Mouse (Mus musculus) CH12.LX (cell line): ENCODE results near the gene Ctdspl. TPM values are rescaled to one million over a fixed set of nuclear protein-coding genes. Genes with fewer than 3 reads are reported as not detected.

Experiments used
- DNase-seq: peaks from one replicate; pipeline ENCODE4 v3.0.0-alpha.2; 2013; ENCODE audit errors: extremely low read depth
- H3K27ac ChIP-seq: 2 replicates; pipeline ENCODE4 v1.5.1; 2012; ENCODE audit warnings: low read depth, mild to moderate bottlenecking, control low read depth, moderate library complexity; ENCODE audit not compliant: insufficient read depth
- H3K27me3 ChIP-seq: replicated peaks from 2 replicates; pipeline ENCODE3; 2012; ENCODE audit warnings: inconsistent platforms
- H3K36me3 ChIP-seq, 2 experiments: replicated peaks in 1 of 2; 2 replicates each; pipeline versions ENCODE3 to v1.6.1; 2012; ENCODE audit warnings: inconsistent platforms in 1 of 2, low read length in 1 of 2, mild to moderate bottlenecking in 1 of 2, mixed read lengths in 1 of 2, moderate library complexity in 1 of 2; ENCODE audit not compliant: control insufficient read depth in 1 of 2, insufficient read depth in 1 of 2
- H3K4me1 ChIP-seq, 2 experiments: 2 replicates each; pipeline ENCODE4 v1.6.1; 2012; ENCODE audit warnings: inconsistent platforms in 1 of 2, moderate library complexity in 1 of 2; ENCODE audit not compliant: insufficient read depth in 2 of 2, control insufficient read depth in 1 of 2
- H3K4me2 ChIP-seq: 2 replicates; pipeline ENCODE4 v1.6.1; 2012; ENCODE audit warnings: low read depth, mild to moderate bottlenecking, control low read depth; ENCODE audit not compliant: poor library complexity, insufficient read depth, severe bottlenecking
- H3K4me3 ChIP-seq, 3 experiments: fragments of 150-350 bp in 1 of 3; sonication (generic) in 1 of 3; replicated peaks in 1 of 3; 2 replicates each; pipeline versions ENCODE3 to v1.5.1; 2011 to 2012; ENCODE audit warnings: low read depth in 2 of 3, low read length in 2 of 3, mild to moderate bottlenecking in 2 of 3, moderate library complexity in 2 of 3, control low read depth in 1 of 3, improper control_type of control experiment in 1 of 3, inconsistent platforms in 1 of 3, mixed read lengths in 1 of 3; ENCODE audit not compliant: poor library complexity in 1 of 3
- H3K79me2 ChIP-seq: replicated peaks from 2 replicates; pipeline ENCODE4 v1.6.1; 2012; ENCODE audit warnings: mild to moderate bottlenecking, moderate library complexity; ENCODE audit not compliant: control insufficient read depth, poor library complexity, insufficient read depth, severe bottlenecking; ENCODE audit errors: extremely low read depth
- H3K9ac ChIP-seq: 2 replicates; pipeline ENCODE4 v1.6.1; 2012; ENCODE audit warnings: low read depth, mild to moderate bottlenecking, control low read depth, moderate library complexity; ENCODE audit not compliant: insufficient read depth
- H3K9me3 ChIP-seq: replicated peaks from 2 replicates; pipeline ENCODE3; 2012; ENCODE audit warnings: low read length, inconsistent platforms, mixed read lengths
- BHLHE40 ChIP-seq: IDR thresholded peaks from 2 replicates; pipeline ENCODE4 v1.6.1; 2011; ENCODE audit warnings: mild to moderate bottlenecking, low read depth, low read length, improper control_type of control experiment
- CHD2 ChIP-seq: IDR thresholded peaks from 2 replicates; pipeline ENCODE4 v1.6.1; 2011; ENCODE audit warnings: low read length, improper control_type of control experiment
- CTCF ChIP-seq, 2 experiments: IDR thresholded peaks in 1 of 2; conservative IDR thresholded peaks in 1 of 2; 2 replicates each; pipeline ENCODE4 v1.5.1; 2011 to 2012; ENCODE audit warnings: low read depth in 2 of 2, low read length in 2 of 2, improper control_type of control experiment in 1 of 2, inconsistent platforms in 1 of 2, mild to moderate bottlenecking in 1 of 2, moderate library complexity in 1 of 2
- GABPA ChIP-seq: IDR thresholded peaks from 2 replicates; pipeline ENCODE4 v1.6.1; 2012; ENCODE audit warnings: low read depth, low read length, improper control_type of control experiment, inconsistent platforms; ENCODE audit not compliant: insufficient replicate concordance
- IRF4 ChIP-seq: IDR thresholded peaks from 2 replicates; pipeline ENCODE4 v1.6.1; 2014; ENCODE audit warnings: low read depth, mild to moderate bottlenecking, inconsistent platforms, low read length, improper control_type of control experiment
- KAT2A ChIP-seq: IDR thresholded peaks from 2 replicates; pipeline ENCODE4 v1.6.1; 2012; ENCODE audit warnings: low read length, improper control_type of control experiment, inconsistent platforms; ENCODE audit not compliant: insufficient replicate concordance
- MAFK ChIP-seq: IDR thresholded peaks from 2 replicates; pipeline ENCODE4 v1.6.1; 2011; ENCODE audit warnings: low read length, improper control_type of control experiment; ENCODE audit not compliant: insufficient replicate concordance
- MAX ChIP-seq: IDR thresholded peaks from 2 replicates; pipeline ENCODE4 v1.6.1; 2011; ENCODE audit warnings: low read length, improper control_type of control experiment
- MAZ ChIP-seq: IDR thresholded peaks from 2 replicates; pipeline ENCODE4 v1.6.1; 2012; ENCODE audit warnings: low read depth, mild to moderate bottlenecking, inconsistent platforms, low read length, improper control_type of control experiment, moderate library complexity
- MEF2A ChIP-seq: IDR thresholded peaks from 2 replicates; pipeline ENCODE4 v1.6.1; 2014; ENCODE audit warnings: low read depth, mild to moderate bottlenecking, inconsistent platforms, low read length, improper control_type of control experiment, borderline replicate concordance
- MXI1 ChIP-seq: IDR thresholded peaks from 2 replicates; pipeline ENCODE4 v1.6.1; 2011; ENCODE audit warnings: mild to moderate bottlenecking, low read depth, low read length, improper control_type of control experiment
- NELFE ChIP-seq: IDR thresholded peaks from 2 replicates; pipeline ENCODE4 v1.6.1; 2011; ENCODE audit warnings: low read depth, low read length, improper control_type of control experiment
- POLR2A ChIP-seq: IDR thresholded peaks from 2 replicates; pipeline ENCODE4 v1.6.1; 2011; ENCODE audit warnings: low read depth, mild to moderate bottlenecking, improper control_type of control experiment, low read length
- POLR2AphosphoS2 ChIP-seq: IDR thresholded peaks from 2 replicates; pipeline ENCODE4 v1.6.1; 2011; ENCODE audit warnings: low read depth, low read length, improper control_type of control experiment
- RAD21 ChIP-seq: IDR thresholded peaks from 2 replicates; pipeline ENCODE4 v1.6.1; 2011; ENCODE audit warnings: low read depth, mild to moderate bottlenecking, low read length, improper control_type of control experiment, moderate library complexity
- TBP ChIP-seq: conservative IDR thresholded peaks from 2 replicates; pipeline ENCODE4 v1.6.1; 2011; ENCODE audit warnings: low read depth, low read length, improper control_type of control experiment
- USF2 ChIP-seq: conservative IDR thresholded peaks from 2 replicates; pipeline ENCODE4 v1.6.1; 2011; ENCODE audit warnings: low read depth, low read length, improper control_type of control experiment
- ZKSCAN1 ChIP-seq: IDR thresholded peaks from 2 replicates; pipeline ENCODE4 v1.6.1; 2012; ENCODE audit warnings: low read depth, inconsistent platforms, low read length, improper control_type of control experiment, borderline replicate concordance
- ZMIZ1 ChIP-seq: IDR thresholded peaks from 2 replicates; pipeline ENCODE4 v1.6.1; 2012; ENCODE audit warnings: low read depth, mild to moderate bottlenecking, inconsistent platforms, low read length, improper control_type of control experiment
- ZNF384 ChIP-seq: IDR thresholded peaks from 2 replicates; pipeline ENCODE4 v1.6.1; 2012; ENCODE audit warnings: low read depth, low read length, improper control_type of control experiment, inconsistent platforms
- dilution Hi-C: fragments of 300-500 bp; cut with MboI; formaldehyde crosslinking; loops from 2 replicates; pipeline ENCODE4 v1.14.3; 2020; ENCODE audit warnings: low sequenced_read_pairs; ENCODE audit not compliant: extremely low pct_unique_long_range_greater_than_20kb, extremely low pct_ligation_motif_present
- in situ Hi-C: fragments of 300-500 bp; cut with MboI; formaldehyde crosslinking; loops from 3 replicates; pipeline ENCODE4 v1.14.3; 2019; ENCODE audit warnings: low sequenced_read_pairs, low pct_ligation_motif_present, low pct_unique_long_range_greater_than_20kb, mixed read lengths
- polyA plus RNA-seq: library from polyadenylated mRNA; unstranded; fragments of >175 nt; gene quantifications from 2 replicates; pipeline ENCODE4 v1.2.1, GENCODE M21; 2012; ENCODE audit warnings: low read depth; ENCODE audit not compliant: insufficient read length
- total RNA-seq, 2 experiments: library from RNA; depleted of rRNA; stranded (reverse); fragments of 300-350 nt in 1 of 2; fragments of >200 nt in 1 of 2; gene quantifications; 2 replicates each; pipeline ENCODE4 v1.2.3; 2012 to 2014

The Ctdspl gene
- total and polyA plus RNA-seq, 3 experiments = not detected

- in situ Hi-C loops = no loop called here
- 0 out of 4 replicates have a peak, but pooled peaks cover 0 to 6% of the 10 kb centered on the region in 2 experiments for H3K4me1 ChIP-seq
- H3K9ac ChIP-seq = no peak overlapping the region
- no peak for TF ChIP-seq GABPA
- no peak for TF ChIP-seq NELFE
- TF ChIP-seq MXI1 = no peak
- no peak for TF ChIP-seq MAFK
- TF ChIP-seq IRF4 = no peak
- no peak for TF ChIP-seq KAT2A
- peaks cover 78% of the 10 kb centered on the region for H3K27me3 ChIP-seq
- DNase-seq = no peak
- dilution Hi-C loops = no loop called here
- no peak overlapping the region for H3K4me3 ChIP-seq
- no peaks in the 10 kb centered on the region for H3K79me2 ChIP-seq
- H3K9me3 ChIP-seq = peaks cover 4% of the 10 kb centered on the region
- H3K36me3 ChIP-seq = no peaks in the 10 kb centered on the region
- H3K4me2 ChIP-seq = no peak overlapping the region
- H3K27ac ChIP-seq = no peak overlapping the region
Measured at GRCm38 (mm10) chr9:118980411-118980823, 54.2 kb downstream of the Ctdspl start.

- DNase-seq = no peak
- Histone ChIP-seq H3K4me2 (no peak overlapping the region), H3K4me1 (peaks cover 0 to 6% of the 10 kb centered on the region in 2 experiments; a peak in 1 of 4 replicates), H3K36me3 (no peaks in the 10 kb centered on the region), H3K27ac (no peak overlapping the region), H3K27me3 (peaks cover 86% of the 10 kb centered on the region), H3K9ac (no peak overlapping the region), H3K4me3 (no peak overlapping the region), H3K9me3 (no peaks in the 10 kb centered on the region), H3K79me2 (no peaks in the 10 kb centered on the region)
- TF ChIP-seq MAX (no peak), ZKSCAN1 (no peak), CTCF (conservative IDR thresholded peaks at IDR 0.05 in 1 of 2, IDR thresholded peaks at IDR 0.05 in 1 of 2; ENCODE audit: low read depth in 2 of 2, low read length in 2 of 2) (no peak), MAFK (no peak), USF2 (no peak), TBP (no peak), POLR2AphosphoS2 (no peak), CHD2 (no peak), MXI1 (no peak), BHLHE40 (no peak), ZNF384 (no peak), NELFE (no peak), MAZ (no peak), POLR2A (no peak), RAD21 (no peak), ZMIZ1 (no peak), MEF2A (no peak), GABPA (no peak)
- in situ Hi-C loops = no loop called here
- dilution Hi-C loops = no loop called here
Measured at GRCm38 (mm10) chr9:118984650-118985432, 58.6 kb downstream of the Ctdspl start.
